Mouse (Mus musculus) lung, adult 2 months (tissue): ENCODE data around the gene Zfp871.

Experiments
- CTCF ChIP-seq: fragments of 200-500 bp; IDR thresholded peaks from 2 replicates; pipeline ENCODE4 v1.5.1; 2011; ENCODE audit warnings: mild to moderate bottlenecking, low read length, control low read depth; ENCODE audit not compliant: insufficient read depth
- POLR2A ChIP-seq: fragments of 200-500 bp; IDR thresholded peaks from 2 replicates; pipeline ENCODE4 v1.6.1; 2011; ENCODE audit warnings: low read depth, mild to moderate bottlenecking, control low read depth, low read length, borderline replicate concordance; ENCODE audit errors: extremely low read depth

DNA sequence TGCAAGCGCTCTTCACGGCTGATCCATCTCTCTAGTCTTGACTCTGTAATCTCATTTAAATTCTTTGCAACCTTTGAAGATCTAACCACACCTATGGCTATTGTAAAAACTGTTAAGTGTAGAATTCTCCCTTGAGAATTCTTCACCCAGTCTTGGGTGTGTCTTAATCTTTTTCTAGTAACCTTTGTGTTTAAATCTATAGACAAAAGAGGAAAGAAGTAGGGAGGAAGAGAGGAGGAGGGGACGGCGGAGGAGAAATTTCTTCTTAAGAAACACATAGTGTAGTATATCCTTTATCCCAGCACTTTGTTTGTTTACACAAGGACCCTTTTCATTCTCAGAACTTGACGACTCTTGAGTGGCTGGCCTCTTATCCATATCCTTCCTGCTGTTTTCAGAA is 30.8 kb downstream of the Zfp871 start:
- TF ChIP-seq CTCF (no peak), POLR2A (no peak)
